Mouse (Mus musculus) bone marrow macrophage, adult 2 months (primary cell): Measurements from ENCODE around the gene Tfdp1.

Experiments used
- CTCF ChIP-seq: IDR thresholded peaks from 2 replicates; pipeline ENCODE4 v1.5.1; 2012; ENCODE audit warnings: low read depth, mild to moderate bottlenecking, low read length, moderate library complexity
- POLR2A ChIP-seq: IDR thresholded peaks from 2 replicates; pipeline ENCODE4 v1.6.1; 2012; ENCODE audit warnings: mild to moderate bottlenecking, low read depth, low read length, borderline replicate concordance

DNA sequence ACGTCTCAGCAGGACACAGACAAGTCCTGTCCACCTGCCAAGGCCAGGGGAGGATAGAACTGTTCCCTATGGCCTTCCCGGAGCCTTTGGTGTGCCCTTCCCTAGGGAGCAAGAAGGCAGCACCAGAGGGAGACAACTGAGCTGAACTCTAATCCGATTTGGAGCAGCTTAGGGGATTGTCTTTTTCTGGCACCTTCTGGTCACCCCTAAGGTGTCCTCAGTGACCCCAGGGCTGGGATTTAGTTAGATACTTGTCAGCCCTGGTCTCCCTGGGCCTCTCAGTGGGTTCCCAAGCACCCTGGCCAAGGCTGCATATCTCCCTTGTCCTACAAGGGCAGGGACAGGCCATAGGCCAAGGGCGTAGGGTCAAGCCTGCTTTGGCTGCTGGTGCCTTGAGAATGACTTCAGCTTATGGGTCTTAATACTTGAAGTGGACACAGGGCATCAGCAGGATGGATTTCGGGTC lies 66.1 kb downstream of the Tfdp1 start, which contains the start of gene Grk1:
- TF ChIP-seq POLR2A (no peak), CTCF (no peak)
